Mouse (Mus musculus) midbrain, embryonic 13.5 days (tissue): ENCODE results near the gene Appl2. TPM values are rescaled to one million over a fixed set of nuclear protein-coding genes. Genes with fewer than 3 reads are reported as not detected.

ENCODE experiments used
- polyA plus RNA-seq: library from polyadenylated mRNA; unstranded; fragments of >200 nt; fragmentation: Nextera tagmentation; extraction: Ambion mirVana; gene quantifications from 2 replicates; pipeline ENCODE4 v1.2.1, GENCODE M21; 2015

The Appl2 gene
- polyA plus RNA-seq, 1 experiment from 2014 or later: 49.8 TPM

Other genes with a start within 250 kb of the Appl2 start
- gene Aldh1l2, start 114.6 kb downstream of the Appl2 start, polyA plus RNA-seq: 15.3 and 15.9 TPM in 2 replicates
- gene Washc4, start 105.0 kb downstream of the Appl2 start, polyA plus RNA-seq: 33.3 and 37.5 TPM in 2 replicates
- gene 1500009L16Rik, start 74.1 kb upstream of the Appl2 start, polyA plus RNA-seq: 50.8 and 54.5 TPM in 2 replicates